Mouse (Mus musculus): ENCODE data around the gene Mrps34. TPM values are rescaled to one million over a fixed set of nuclear protein-coding genes. Genes with fewer than 3 reads are reported as not detected.

Mrps34 gene
- polyA plus RNA-seq, 1 experiment from 2014 or later, result 110 TPM

DNA sequence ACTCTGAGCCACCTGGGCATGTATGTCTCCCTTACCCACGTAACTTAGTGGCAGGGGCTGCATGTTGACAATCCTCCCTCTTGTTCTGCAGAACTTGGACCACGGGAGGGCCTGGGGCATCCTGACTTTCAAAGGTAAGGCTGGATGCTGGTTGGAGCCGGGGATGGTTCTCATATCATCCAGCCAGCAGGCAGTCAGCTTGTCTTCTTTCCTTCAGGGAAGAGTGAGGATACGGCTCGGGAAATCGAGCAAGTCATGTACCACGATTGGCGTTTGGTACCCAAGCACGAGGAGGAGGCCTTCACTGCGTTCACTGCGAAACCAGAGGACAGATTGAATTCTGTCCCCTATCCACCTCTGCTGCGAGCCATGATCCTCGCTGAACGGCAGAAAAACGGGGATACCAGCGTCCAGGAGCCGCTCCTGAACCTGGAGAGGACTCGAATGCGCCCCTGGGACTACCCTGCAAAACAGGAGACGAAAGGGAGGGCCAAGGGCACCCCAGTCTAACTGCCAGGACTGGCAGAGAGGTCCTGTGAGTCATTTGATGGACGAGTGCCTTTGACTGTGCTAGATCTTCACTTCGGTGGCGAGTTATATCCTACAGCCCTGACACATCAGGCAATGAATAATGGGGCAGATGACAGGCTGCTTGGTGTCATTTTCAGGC is 790 bp downstream of the Mrps34 start:
- Histone ChIP-seq H3K9ac (ENCODE audit: low read length) (peak overlapping the region; percentile 85), H3K4me2 (ENCODE audit: low read length) (peak overlapping the region; percentile 83), H3K4me3 (ENCODE audit: low read depth, low read length) (peak overlapping the region; percentile 97), H3K9me3 (ENCODE audit: control insufficient read depth, low read length) (no peaks in the 10 kb centered on the region), H3K27me3 (replicated peaks; ENCODE audit: control insufficient read depth, insufficient read depth, low read length) (no peaks in the 10 kb centered on the region), H3K27ac (ENCODE audit: low read depth) (peak overlapping the region; percentile 69; the same call in 1 of the 2 replicates), H3K36me3 (ENCODE audit: control insufficient read depth, insufficient read depth, low read length) (peaks cover 67% of the 10 kb centered on the region), H3K4me1 (replicated peaks; ENCODE audit: control insufficient read depth, insufficient read depth, low read length) (peaks cover 27% of the 10 kb centered on the region)
- ATAC-seq (replicated peaks; ENCODE audit: low FRiP score, low TSS enrichment, low read depth), result peak; percentile 3; the same call in 1 of the 2 replicates
- 11% methylated on average over 23 of the region's 23 CpGs for WGBS
- no peak for DNase-seq (ENCODE audit: low spot score)

- H3K4me2 ChIP-seq (ENCODE audit: low read length), result peak within 1 kb of the TSS; percentile 83
- peaks cover 67% of the 10 kb centered on the region for H3K36me3 ChIP-seq (ENCODE audit: control insufficient read depth, insufficient read depth, low read length)
- peak; percentile 82 for ATAC-seq (replicated peaks; ENCODE audit: low FRiP score, low TSS enrichment, low read depth)
- H3K4me3 ChIP-seq (ENCODE audit: low read depth, low read length), result peak within 1 kb of the TSS; percentile 97
- H3K27me3 ChIP-seq (replicated peaks; ENCODE audit: control insufficient read depth, insufficient read depth, low read length), result no peaks in the 10 kb centered on the region
- peak within 1 kb of the TSS; percentile 85 for H3K9ac ChIP-seq (ENCODE audit: low read length)
- peak; percentile 90 for DNase-seq (ENCODE audit: low spot score)
- WGBS, result 1% methylated on average over 50 of the region's 50 CpGs
- peak within 1 kb of the TSS; percentile 69 for H3K27ac ChIP-seq (ENCODE audit: low read depth)
- peaks cover 27% of the 10 kb centered on the region for H3K4me1 ChIP-seq (replicated peaks; ENCODE audit: control insufficient read depth, insufficient read depth, low read length)
- H3K9me3 ChIP-seq (ENCODE audit: control insufficient read depth, low read length), result no peaks in the 10 kb centered on the region
Observed at GRCm38 (mm10) chr17:24896241-24896992, 1.5 kb downstream of the Mrps34 start, which contains the start of gene Nme3. Nme3 (plus strand) TSS chr17:24896500.

DNA sequence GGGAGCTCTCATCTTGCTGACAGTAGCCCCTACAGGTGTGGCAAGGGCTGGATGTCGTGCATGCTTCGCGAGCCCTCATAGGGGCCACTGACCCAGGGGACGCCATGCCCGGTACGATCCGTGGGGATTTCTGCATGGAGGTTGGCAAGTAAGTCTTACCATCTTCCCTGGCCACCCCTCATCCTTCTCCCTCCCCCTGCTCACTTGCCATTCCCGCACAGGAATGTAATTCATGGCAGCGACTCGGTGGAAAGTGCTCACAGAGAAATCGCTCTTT is 2.0 kb downstream of the Mrps34 start:
- ATAC-seq (replicated peaks; ENCODE audit: low FRiP score, low TSS enrichment, low read depth) (no peak), DNase-seq (ENCODE audit: low spot score) (no peak)
- 28% methylated on average over 11 of the region's 11 CpGs for WGBS
- Histone ChIP-seq H3K4me3 (ENCODE audit: low read depth, low read length) (peak overlapping the region; percentile 97), H3K27me3 (replicated peaks; ENCODE audit: control insufficient read depth, insufficient read depth, low read length) (no peaks in the 10 kb centered on the region), H3K27ac (ENCODE audit: low read depth) (peak overlapping the region; percentile 54; the same call in 1 of the 2 replicates), H3K9ac (ENCODE audit: low read length) (peak overlapping the region; percentile 85), H3K4me2 (ENCODE audit: low read length) (peak overlapping the region; percentile 83), H3K4me1 (replicated peaks; ENCODE audit: control insufficient read depth, insufficient read depth, low read length) (peaks cover 27% of the 10 kb centered on the region), H3K36me3 (ENCODE audit: control insufficient read depth, insufficient read depth, low read length) (peaks cover 67% of the 10 kb centered on the region), H3K9me3 (ENCODE audit: control insufficient read depth, low read length) (no peaks in the 10 kb centered on the region)

DNA sequence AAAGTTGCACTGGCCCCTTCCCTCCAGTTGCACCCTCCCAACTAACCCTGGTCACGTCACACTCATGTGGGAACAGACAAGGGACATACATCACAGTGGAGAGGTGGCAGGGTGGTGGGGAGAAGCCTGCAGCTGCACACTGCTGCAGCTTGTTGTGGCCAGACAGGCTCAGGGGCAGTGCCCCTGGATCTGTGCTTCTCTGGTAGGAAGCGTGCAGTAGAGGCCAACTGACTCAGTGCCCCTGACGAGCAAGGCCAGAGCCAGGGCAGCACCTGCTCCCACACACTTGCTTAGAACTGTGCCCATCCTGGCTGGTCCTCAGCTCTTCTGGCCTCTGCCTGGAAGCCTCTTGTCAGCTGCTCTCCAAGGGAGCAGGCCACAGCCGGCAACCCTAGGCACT is 2.7 kb downstream of the Mrps34 start:
- H3K4me3 ChIP-seq (ENCODE audit: low read depth, low read length), result peak overlapping the region; percentile 97
- H3K27ac ChIP-seq (ENCODE audit: low read depth), result no peak overlapping the region
- H3K4me2 ChIP-seq (ENCODE audit: low read length), result peak overlapping the region; percentile 83; the same call in 1 of the 2 replicates
- DNase-seq (ENCODE audit: low spot score), result no peak
- H3K36me3 ChIP-seq (ENCODE audit: control insufficient read depth, insufficient read depth, low read length), result peaks cover 67% of the 10 kb centered on the region
- ATAC-seq (replicated peaks; ENCODE audit: low FRiP score, low TSS enrichment, low read depth), result no peak
- no peak overlapping the region for H3K9ac ChIP-seq (ENCODE audit: low read length)
- no peaks in the 10 kb centered on the region for H3K9me3 ChIP-seq (ENCODE audit: control insufficient read depth, low read length)
- 73% methylated on average over 4 of the region's 4 CpGs for WGBS
- peaks cover 27% of the 10 kb centered on the region for H3K4me1 ChIP-seq (replicated peaks; ENCODE audit: control insufficient read depth, insufficient read depth, low read length)
- H3K27me3 ChIP-seq (replicated peaks; ENCODE audit: control insufficient read depth, insufficient read depth, low read length), result no peaks in the 10 kb centered on the region

DNA sequence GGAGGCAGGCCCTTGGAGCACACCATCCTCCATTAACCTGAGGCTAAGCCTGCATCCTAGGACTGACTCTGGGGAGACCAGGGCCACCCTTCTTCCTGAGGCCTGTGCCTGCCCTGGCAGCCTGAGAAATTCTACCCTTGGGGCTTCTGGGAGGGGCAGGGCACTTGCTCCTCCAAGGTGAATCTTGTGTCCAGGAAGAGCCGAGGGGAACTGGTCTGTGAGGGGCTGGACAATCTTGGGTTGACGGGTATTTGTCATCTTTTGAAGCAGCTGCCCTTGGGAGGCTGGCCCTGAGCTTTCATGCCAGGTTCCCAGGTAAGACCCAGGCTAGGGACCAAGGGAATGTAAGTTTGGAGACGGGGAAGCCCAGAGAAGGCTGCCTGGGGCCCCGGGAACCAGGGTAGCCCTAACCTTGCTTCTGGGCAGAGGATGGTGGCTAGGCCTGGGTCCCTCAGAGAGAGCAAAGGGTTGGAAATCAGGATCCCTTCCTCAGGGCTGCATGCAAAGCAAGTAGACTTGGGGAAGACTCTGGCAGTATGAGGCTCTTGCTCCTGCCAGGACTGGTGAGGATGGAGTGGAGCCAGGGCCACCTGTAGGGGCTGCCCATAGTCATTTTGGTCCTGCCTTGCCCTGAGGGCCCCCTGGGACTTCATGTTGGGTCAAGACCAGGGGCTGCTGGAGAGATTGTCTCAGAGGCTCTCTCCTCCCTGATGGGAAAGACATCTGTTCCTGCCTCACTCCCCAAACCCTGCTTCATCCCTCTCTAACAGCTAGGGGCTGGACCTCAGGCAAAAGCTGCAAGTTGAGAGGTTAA is 3.3 kb downstream of the Mrps34 start:
- ATAC-seq (replicated peaks; ENCODE audit: low FRiP score, low TSS enrichment, low read depth) (no peak), DNase-seq (ENCODE audit: low spot score) (no peak)
- Histone ChIP-seq H3K27ac (ENCODE audit: low read depth) (no peak overlapping the region), H3K27me3 (replicated peaks; ENCODE audit: control insufficient read depth, insufficient read depth, low read length) (no peaks in the 10 kb centered on the region), H3K9me3 (ENCODE audit: control insufficient read depth, low read length) (no peaks in the 10 kb centered on the region), H3K4me2 (ENCODE audit: low read length) (no peak overlapping the region), H3K4me1 (replicated peaks; ENCODE audit: control insufficient read depth, insufficient read depth, low read length) (peaks cover 27% of the 10 kb centered on the region), H3K36me3 (ENCODE audit: control insufficient read depth, insufficient read depth, low read length) (peaks cover 67% of the 10 kb centered on the region), H3K4me3 (ENCODE audit: low read depth, low read length) (no peak overlapping the region), H3K9ac (ENCODE audit: low read length) (no peak overlapping the region)
- 72% methylated on average over 4 of the region's 4 CpGs for WGBS

GRCm38 (mm10) chr17:24899153-24899552 is 4.2 kb downstream of the Mrps34 start:
- no peak overlapping the region for H3K9ac ChIP-seq (ENCODE audit: low read length)
- DNase-seq (ENCODE audit: low spot score) (no peak), ATAC-seq (replicated peaks; ENCODE audit: low FRiP score, low TSS enrichment, low read depth) (no peak)
- H3K4me2 ChIP-seq (ENCODE audit: low read length), result no peak overlapping the region
- H3K27ac ChIP-seq (ENCODE audit: low read depth), result no peak overlapping the region
- H3K4me3 ChIP-seq (ENCODE audit: low read depth, low read length), result no peak overlapping the region
- H3K4me1 ChIP-seq (replicated peaks; ENCODE audit: control insufficient read depth, insufficient read depth, low read length), result peaks cover 22% of the 10 kb centered on the region
- 86% methylated on average over 5 of the region's 5 CpGs for WGBS
- no peaks in the 10 kb centered on the region for H3K9me3 ChIP-seq (ENCODE audit: control insufficient read depth, low read length)
- H3K36me3 ChIP-seq (ENCODE audit: control insufficient read depth, insufficient read depth, low read length), result peaks cover 73% of the 10 kb centered on the region
- H3K27me3 ChIP-seq (replicated peaks; ENCODE audit: control insufficient read depth, insufficient read depth, low read length), result no peaks in the 10 kb centered on the region

DNA sequence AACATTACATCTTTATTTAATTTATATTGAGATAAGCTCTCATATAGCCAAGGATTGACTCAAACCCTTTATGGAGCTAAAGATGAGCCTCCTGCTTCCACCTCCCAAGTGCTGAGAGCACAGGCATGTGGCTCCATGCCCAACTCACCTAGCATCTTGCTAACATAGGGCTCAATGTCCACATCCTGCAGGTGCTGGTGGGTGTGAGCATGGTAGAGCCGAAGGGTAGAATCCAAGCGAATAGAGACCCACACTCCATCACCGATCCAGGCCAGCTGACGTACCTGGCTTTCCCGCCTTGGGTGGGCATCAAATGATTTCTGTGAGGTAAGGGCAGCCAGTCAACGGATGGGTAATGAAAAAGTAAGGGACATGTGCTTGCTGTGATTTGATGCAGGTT is 5.1 kb downstream of the Mrps34 start:
- no peak overlapping the region for H3K4me2 ChIP-seq (ENCODE audit: low read length)
- H3K4me3 ChIP-seq (ENCODE audit: low read depth, low read length), result no peak overlapping the region
- DNase-seq (ENCODE audit: low spot score), result no peak
- peaks cover 20% of the 10 kb centered on the region for H3K4me1 ChIP-seq (replicated peaks; ENCODE audit: control insufficient read depth, insufficient read depth, low read length)
- no peak for ATAC-seq (replicated peaks; ENCODE audit: low FRiP score, low TSS enrichment, low read depth)
- no peaks in the 10 kb centered on the region for H3K9me3 ChIP-seq (ENCODE audit: control insufficient read depth, low read length)
- H3K27ac ChIP-seq (ENCODE audit: low read depth), result no peak overlapping the region
- 94% methylated on average over 6 of the region's 6 CpGs for WGBS
- H3K36me3 ChIP-seq (ENCODE audit: control insufficient read depth, insufficient read depth, low read length), result peaks cover 81% of the 10 kb centered on the region
- H3K27me3 ChIP-seq (replicated peaks; ENCODE audit: control insufficient read depth, insufficient read depth, low read length), result no peaks in the 10 kb centered on the region
- no peak overlapping the region for H3K9ac ChIP-seq (ENCODE audit: low read length)

GRCm38 (mm10) chr17:24902124-24902523 is 7.2 kb downstream of the Mrps34 start:
- no peaks in the 10 kb centered on the region for H3K27me3 ChIP-seq (replicated peaks; ENCODE audit: control insufficient read depth, insufficient read depth, low read length)
- no peak overlapping the region for H3K9ac ChIP-seq (ENCODE audit: low read length)
- WGBS, result 92% methylated on average over 5 of the region's 5 CpGs
- ATAC-seq (replicated peaks; ENCODE audit: low FRiP score, low TSS enrichment, low read depth), result no peak
- H3K4me3 ChIP-seq (ENCODE audit: low read depth, low read length), result no peak overlapping the region
- H3K4me2 ChIP-seq (ENCODE audit: low read length), result no peak overlapping the region
- peaks cover 100% of the 10 kb centered on the region for H3K36me3 ChIP-seq (ENCODE audit: control insufficient read depth, insufficient read depth, low read length)
- H3K9me3 ChIP-seq (ENCODE audit: control insufficient read depth, low read length), result no peaks in the 10 kb centered on the region
- H3K4me1 ChIP-seq (replicated peaks; ENCODE audit: control insufficient read depth, insufficient read depth, low read length), result peaks cover 7% of the 10 kb centered on the region
- no peak for DNase-seq (ENCODE audit: low spot score)
- H3K27ac ChIP-seq (ENCODE audit: low read depth), result no peak overlapping the region

All from intestine, embryonic 14.5 days (tissue).